Comparison of ENCODE assay signal across 13 mouse cellular contexts in the genomic region with DNA sequence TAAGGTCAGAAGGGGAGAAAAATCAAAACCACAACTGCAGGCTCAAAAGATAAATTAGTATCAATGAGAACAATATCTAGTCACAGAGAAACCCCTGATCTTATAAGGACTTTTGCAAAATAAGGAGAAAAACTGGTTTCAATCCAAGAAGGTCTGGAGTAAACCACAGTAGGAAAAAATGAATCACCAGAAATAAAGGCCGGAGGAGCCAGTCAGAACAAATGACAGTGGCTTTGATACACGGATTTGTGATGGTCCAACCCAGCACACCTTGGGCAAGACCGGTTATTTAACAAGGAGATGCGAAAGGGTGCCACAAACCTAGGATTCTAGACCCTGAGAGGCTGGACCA. TPM values are rescaled to one million over a fixed set of nuclear protein-coding genes. Genes with fewer than 3 reads are reported as not detected.
A peak's percentile ranks its signal among the peaks of the same experiment; 100 is the strongest.
DNase-seq lines count a peak whose midpoint lies in the region; ATAC-seq and TF ChIP-seq lines count a peak whose summit lies in the region.
"Had no signal": no experiment of that assay in that cellular context is flagged by ENCODE, and none has a peak within 500 bp of the region (broad histone marks: within the 10 kb centered on the region; RNA-seq: fewer than 3 reads in every experiment).

No protein-coding gene starts in this region.

- no peak for ATAC-seq in forebrain, embryonic 14.5 days
- ATAC-seq in forebrain, embryonic 11.5 days (replicated peaks; ENCODE audit: low FRiP score), result no peak
- no peak for ATAC-seq in limb, embryonic 15.5 days (ENCODE audit: insufficient number of reproducible peaks, low FRiP score, low TSS enrichment, low read depth)
- ATAC-seq in megakaryocyte, adult 5-6 weeks (ENCODE audit: poor library complexity, severe bottlenecking), result no peak
- ATAC-seq: liver, embryonic 12.5 days had no signal

- peaks cover 15% of the 10 kb centered on the region; the same call in 1 of the 2 replicates for H3K36me3 ChIP-seq in forebrain, embryonic 14.5 days (ENCODE audit: control insufficient read depth, insufficient read depth, low read length)
- no peaks in the 10 kb centered on the region; the same call in 1 of the 2 replicates for H3K36me3 ChIP-seq in forebrain, embryonic 11.5 days (ENCODE audit: control insufficient read depth, insufficient read depth, low read length)
- H3K36me3 ChIP-seq in limb, embryonic 15.5 days, result peaks cover 18% of the 10 kb centered on the region

- H3K9me3 ChIP-seq in forebrain, embryonic 14.5 days (replicated peaks; ENCODE audit: control insufficient read depth, low read length), result no peaks in the 10 kb centered on the region
- H3K9me3 ChIP-seq in forebrain, embryonic 11.5 days (ENCODE audit: control insufficient read depth, low read length), result no peaks in the 10 kb centered on the region
- no peaks in the 10 kb centered on the region for H3K9me3 ChIP-seq in limb, embryonic 15.5 days
- H3K9me3 ChIP-seq: liver, embryonic 12.5 days had no signal

- TF ChIP-seq CTCF in layer of hippocampus, adult 2 months (conservative IDR thresholded peaks at IDR 0.05), result no peak

- H3K27ac ChIP-seq in forebrain, embryonic 14.5 days (ENCODE audit: low read depth, low read length), result peak overlapping the region; percentile 21; the same call in 1 of the 2 replicates
- no peak overlapping the region for H3K27ac ChIP-seq in forebrain, embryonic 11.5 days (ENCODE audit: low read depth, low read length)
- peak overlapping the region; percentile 28; the same call in 1 of the 2 replicates for H3K27ac ChIP-seq in layer of hippocampus, adult 2 months
- peak overlapping the region; percentile 67 for H3K27ac ChIP-seq in brown adipose tissue, adult 24 weeks (replicated peaks; ENCODE audit: low read depth, low read length)
- H3K27ac ChIP-seq in limb, embryonic 15.5 days, result peak overlapping the region; percentile 68
- H3K27ac ChIP-seq: liver, embryonic 12.5 days had no signal

- WGBS in forebrain, embryonic 14.5 days, result 68% methylated on average over 4 of the region's 4 CpGs
- 69% methylated on average over 4 of the region's 4 CpGs for WGBS in forebrain, embryonic 11.5 days
- WGBS in limb, embryonic 15.5 days, result 38% methylated on average over 4 of the region's 4 CpGs

- no peaks in the 10 kb centered on the region for H3K27me3 ChIP-seq in forebrain, embryonic 14.5 days (replicated peaks; ENCODE audit: control insufficient read depth, insufficient read depth, low read length)
- no peaks in the 10 kb centered on the region for H3K27me3 ChIP-seq in forebrain, embryonic 11.5 days (ENCODE audit: control insufficient read depth, insufficient read depth, low read length)
- H3K27me3 ChIP-seq in limb, embryonic 15.5 days, result no peaks in the 10 kb centered on the region
- H3K27me3 ChIP-seq: liver, embryonic 12.5 days had no signal

- no peak overlapping the region for H3K4me3 ChIP-seq in forebrain, embryonic 14.5 days (ENCODE audit: low read depth, low read length)
- no peak overlapping the region for H3K4me3 ChIP-seq in forebrain, embryonic 11.5 days (ENCODE audit: low read depth, low read length)
- no peak overlapping the region for H3K4me3 ChIP-seq in layer of hippocampus, adult 2 months
- no peak overlapping the region for H3K4me3 ChIP-seq in brown adipose tissue, adult 24 weeks (ENCODE audit: insufficient read depth, low read depth, low read length)
- H3K4me3 ChIP-seq in limb, embryonic 15.5 days, result no peak overlapping the region
- H3K4me3 ChIP-seq: liver, embryonic 12.5 days had no signal

- no peak overlapping the region for H3K9ac ChIP-seq in forebrain, embryonic 14.5 days (ENCODE audit: low read length)
- no peak overlapping the region for H3K9ac ChIP-seq in forebrain, embryonic 11.5 days (ENCODE audit: low read length)
- no peak overlapping the region for H3K9ac ChIP-seq in limb, embryonic 15.5 days
- H3K9ac ChIP-seq: liver, embryonic 12.5 days had no signal

- peaks cover 56% of the 10 kb centered on the region for H3K4me1 ChIP-seq in forebrain, embryonic 14.5 days (ENCODE audit: control insufficient read depth, insufficient read depth, low read length)
- H3K4me1 ChIP-seq in forebrain, embryonic 11.5 days (replicated peaks; ENCODE audit: control insufficient read depth, insufficient read depth, low read length), result peaks cover 23% of the 10 kb centered on the region
- H3K4me1 ChIP-seq in brown adipose tissue, adult 24 weeks (ENCODE audit: control insufficient read depth, insufficient read depth, insufficient read length, low read length), result peaks cover 38% of the 10 kb centered on the region
- peaks cover 58% of the 10 kb centered on the region for H3K4me1 ChIP-seq in limb, embryonic 15.5 days

- no peak overlapping the region for H3K4me2 ChIP-seq in forebrain, embryonic 14.5 days (ENCODE audit: low read length)
- no peak overlapping the region for H3K4me2 ChIP-seq in forebrain, embryonic 11.5 days (ENCODE audit: low read depth, low read length, severe bottlenecking)
- no peak overlapping the region for H3K4me2 ChIP-seq in limb, embryonic 15.5 days
- H3K4me2 ChIP-seq: liver, embryonic 12.5 days had no signal

- no peak for DNase-seq in forebrain, embryonic 14.5 days (ENCODE audit: low spot score)
- DNase-seq in forebrain, embryonic 11.5 days (ENCODE audit: low spot score), result no peak
- no peak for DNase-seq in layer of hippocampus, adult 2 months (ENCODE audit: low spot score in 2 of 2)
- DNase-seq in layer of hippocampus, adult 8-10 months (ENCODE audit: low spot score in 2 of 2), result no peak
- no peak for DNase-seq in right cerebral cortex, postnatal 36 days (ENCODE audit: low spot score in 2 of 2)
- DNase-seq: gastrocnemius, postnatal 14 days; heart, postnatal 10 days; lung, postnatal 36 days; thymus, postnatal 14 days had no signal

RNA-seq across cellular contexts. Expression of a gene that starts 34.9 kb away (rescaled TPM):
- 34.9 and 49.5 TPM in 2 replicates for polyA plus RNA-seq in forebrain, embryonic 14.5 days (2014; fragmentation: Nextera tagmentation; extraction: Ambion mirVana)
- 49.9 and 56.0 TPM in 2 replicates for polyA plus RNA-seq in forebrain, embryonic 11.5 days (2014; fragmentation: Nextera tagmentation; extraction: Ambion mirVana)
- total RNA-seq in layer of hippocampus, adult 2 months (2021), result 10 to 100 TPM; 61.0 to 65.9 TPM
- 10 to 100 TPM; 53.5 to 65.9 (median 58.5) TPM for total RNA-seq in layer of hippocampus, adult 8-10 months (2022)
- 5.0 and 7.0 TPM in 2 replicates for polyA plus RNA-seq in brown adipose tissue, adult 24 weeks (2012; ENCODE audit: insufficient read depth, insufficient read length, missing spikeins)
- polyA plus RNA-seq in limb, embryonic 15.5 days (2015; fragmentation: Nextera tagmentation; extraction: Ambion mirVana), result 57.1 and 59.5 TPM in 2 replicates
- 36.1 and 36.2 TPM in 2 replicates for total RNA-seq in megakaryocyte, adult 5-6 weeks (2015)
- total RNA-seq in megakaryocyte, adult 5-6 weeks (2017), result 15.8 and 23.1 TPM in 2 replicates
